Mouse (Mus musculus): ENCODE data around the gene Mindy1.
"Not testable (repeated sequence)": the region's sequence is repeated elsewhere in the genome, so short reads cannot be mapped to it uniquely, and the experiment has no call there.

Gene Mindy1

DNA sequence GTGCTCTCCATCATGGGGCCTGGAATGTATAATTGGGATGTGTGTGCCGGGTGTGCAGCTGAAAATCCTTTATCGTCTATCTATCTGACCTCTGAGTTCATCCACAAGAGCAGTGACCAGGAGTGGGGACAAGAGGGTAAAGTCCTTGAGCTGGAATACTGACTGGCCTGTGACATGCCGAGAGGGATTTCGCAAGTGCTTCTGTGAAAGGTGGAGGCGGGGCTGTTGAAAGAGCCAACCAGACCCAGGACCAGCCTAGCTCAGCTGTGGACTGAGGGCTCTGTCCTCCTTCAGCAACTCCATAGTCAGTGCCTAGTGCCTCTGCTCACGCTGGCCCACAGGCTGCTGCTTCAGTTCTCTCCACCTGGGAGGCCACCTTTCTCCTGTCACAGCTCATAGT is 37.4 kb downstream of the Mindy1 start:
- in situ Hi-C loops (cut with MboI; ENCODE audit: low sequenced_read_pairs): no loop called here

- in situ Hi-C loops (cut with MboI; ENCODE audit: low sequenced_read_pairs): no loop called here
Measured at GRCm38 (mm10) chr3:95319110-95319509, 38.0 kb downstream of the Mindy1 start.

GRCm38 (mm10) chr3:95319701-95320625 is 38.8 kb downstream of the Mindy1 start:
- in situ Hi-C loops (cut with MboI; ENCODE audit: low sequenced_read_pairs): no loop called here

DNA sequence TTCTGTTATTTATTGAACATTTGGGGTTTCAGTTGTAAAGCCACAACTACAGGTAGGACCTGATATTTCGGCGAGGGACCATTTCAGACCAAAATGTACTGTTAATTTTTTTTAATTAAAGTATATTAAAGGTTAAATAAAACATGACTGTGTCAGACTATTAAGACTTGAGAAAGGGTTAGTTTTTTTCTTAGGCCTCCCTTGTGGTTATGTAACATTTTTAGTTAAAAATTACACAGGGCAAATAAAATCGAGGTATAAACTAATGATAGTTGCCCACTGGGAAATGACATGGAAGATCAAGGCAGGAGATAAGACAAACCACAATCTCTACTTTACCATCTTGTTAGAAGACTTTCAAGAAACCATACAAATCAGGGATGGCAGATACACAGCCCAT is 42.3 kb downstream of the Mindy1 start:
- in situ Hi-C loops (cut with MboI; ENCODE audit: low sequenced_read_pairs): no loop called here

DNA sequence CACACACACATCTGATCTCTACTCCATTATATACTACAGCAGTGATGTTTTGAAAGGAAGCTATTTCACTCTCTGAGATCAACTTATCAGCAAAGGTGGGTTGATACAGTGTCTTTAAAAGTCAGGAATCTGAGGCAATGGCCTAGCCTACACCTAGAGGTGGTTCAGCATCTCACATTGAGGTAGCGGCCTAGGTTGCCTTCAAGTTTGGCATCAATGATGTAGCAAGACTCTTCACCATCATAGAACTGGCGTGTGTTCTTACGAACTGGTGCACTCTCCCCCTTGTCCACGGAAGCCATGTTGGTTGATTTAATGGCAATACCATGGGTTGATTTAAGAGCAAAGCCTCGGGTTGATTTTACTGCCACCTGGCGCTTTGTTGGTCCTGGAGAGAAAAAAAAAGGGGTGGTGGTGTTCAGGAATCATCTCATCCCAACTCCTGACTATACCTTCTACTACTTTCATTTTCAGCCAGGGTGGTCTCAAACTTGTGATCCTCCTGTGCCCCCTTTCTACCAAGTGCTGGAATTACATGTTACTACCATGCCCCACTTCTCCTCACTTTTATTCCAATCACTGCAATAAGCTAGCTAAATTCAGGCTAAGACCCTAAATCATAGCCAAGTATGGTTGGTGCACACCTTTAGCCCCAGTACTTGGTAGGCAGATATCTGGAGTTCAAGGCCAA is 43.5 kb downstream of the Mindy1 start:
- in situ Hi-C loops (cut with MboI; ENCODE audit: low sequenced_read_pairs): no loop called here

GRCm38 (mm10) chr3:95328803-95329404 is 47.8 kb downstream of the Mindy1 start:
- in situ Hi-C loops (cut with MboI; ENCODE audit: low sequenced_read_pairs): no loop called here

DNA sequence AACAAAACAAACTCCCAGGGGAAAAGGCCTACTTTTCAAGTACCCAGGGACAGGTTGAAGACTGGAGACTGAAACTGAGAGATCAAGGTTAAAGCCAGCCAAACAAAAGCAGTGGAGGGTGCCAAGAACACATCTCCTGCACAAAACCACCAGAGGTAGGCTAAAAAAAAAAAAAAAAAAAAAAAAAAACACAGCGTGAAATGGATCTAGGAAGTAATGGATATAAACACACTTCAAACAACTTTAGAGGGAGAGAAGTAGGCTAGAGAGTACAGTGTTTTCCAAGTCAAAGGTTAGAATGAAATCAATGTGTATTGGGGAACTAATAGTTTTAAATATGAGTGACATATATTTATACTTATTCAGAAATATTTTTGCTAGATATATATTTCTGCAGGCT is 50.4 kb downstream of the Mindy1 start:
- in situ Hi-C loops (cut with MboI; ENCODE audit: low sequenced_read_pairs): no loop called here

DNA sequence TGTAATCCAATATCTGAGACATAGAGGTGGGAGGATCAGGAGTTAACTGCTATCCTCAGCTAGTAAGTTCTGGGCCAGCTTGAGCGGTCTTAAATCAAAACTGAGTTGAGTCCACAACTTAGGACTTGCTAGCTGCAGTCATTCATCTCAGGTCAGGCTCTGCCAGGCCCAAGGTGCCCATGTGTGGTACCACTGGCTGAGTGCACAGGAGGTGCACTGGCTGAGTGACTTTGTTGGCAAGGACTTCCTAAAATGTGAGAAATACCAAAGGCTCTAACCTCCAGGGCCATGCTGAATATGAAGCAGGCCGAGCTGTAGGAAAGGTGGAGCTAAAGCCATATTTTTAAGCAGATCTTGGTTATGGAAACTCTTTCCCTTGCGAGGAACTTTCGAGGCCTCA is 56.2 kb downstream of the Mindy1 start:
- in situ Hi-C loops (cut with MboI; ENCODE audit: low sequenced_read_pairs): no loop called here

GRCm38 (mm10) chr3:95338251-95338650 is 57.1 kb downstream of the Mindy1 start:
- in situ Hi-C loops (cut with MboI; ENCODE audit: low sequenced_read_pairs): no loop called here

DNA sequence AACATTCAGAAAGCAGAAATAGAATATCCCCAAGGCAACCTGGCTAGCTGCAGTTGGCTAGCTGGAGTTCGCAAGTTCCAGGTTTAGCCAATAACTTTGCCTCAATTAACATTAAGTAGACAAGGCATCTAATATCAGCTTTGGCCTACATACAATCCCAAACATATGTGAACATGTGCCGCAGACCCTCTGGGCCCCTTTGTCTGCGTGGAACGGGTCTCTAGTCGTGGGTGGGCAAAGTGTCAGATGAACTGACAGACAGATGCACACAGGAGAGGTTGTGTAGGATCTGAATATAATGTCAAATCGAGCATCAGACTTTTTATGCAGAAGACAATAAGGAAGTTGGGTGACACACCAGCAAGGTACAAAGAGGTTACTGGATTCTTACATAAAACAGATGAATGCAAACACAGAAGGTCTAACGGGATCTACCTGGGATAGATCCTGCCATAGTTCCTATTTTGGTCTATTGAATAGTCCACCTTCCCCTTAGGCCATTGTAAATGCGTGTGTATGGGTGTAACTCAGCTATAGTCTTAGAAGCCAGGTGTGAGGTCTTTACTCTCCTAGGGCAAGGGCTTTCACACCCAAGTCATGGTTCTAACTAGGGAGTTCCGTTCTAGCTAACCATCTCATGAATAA is 62.3 kb downstream of the Mindy1 start:
- in situ Hi-C loops (cut with MboI; ENCODE audit: low sequenced_read_pairs): not testable (repeated sequence)

Measured in CH12F3 (cell line).